Mouse (Mus musculus) heart, adult 2 months (tissue): Measurements from ENCODE around the gene Prss29.

Experiments used
- CTCF ChIP-seq: fragments of 200-600 bp; IDR thresholded peaks from 2 replicates; pipeline ENCODE4 v1.8.1; 2022; ENCODE audit warnings: antibody characterized with exemption, mild to moderate bottlenecking, moderate library complexity
- EP300 ChIP-seq: fragments of 200-500 bp; IDR thresholded peaks from 2 replicates; pipeline ENCODE4 v1.6.1; 2011; ENCODE audit warnings: low read depth, low read length, control low read depth; ENCODE audit not compliant: insufficient read depth
- POLR2A ChIP-seq: fragments of 200-500 bp; IDR thresholded peaks from 2 replicates; pipeline ENCODE4 v1.6.1; 2011; ENCODE audit warnings: mild to moderate bottlenecking, low read depth, low read length, control low read depth; ENCODE audit not compliant: insufficient read depth

GRCm38 (mm10) chr17:25282133-25282532 is 36.3 kb upstream of the Prss29 start:
- no peak for TF ChIP-seq EP300
- no peak for TF ChIP-seq POLR2A
- no peak for TF ChIP-seq CTCF
